Mouse (Mus musculus): ENCODE measurements at regions not wholly inside any gene's neighbourhood (a gene's known extent, or its start where the extent isn't known, plus 50 kb on each side); places are given as distances from the start of the nearest gene placed in this dataset.
A peak's percentile ranks its signal among the peaks of the same experiment; 100 is the strongest.

- DNase-seq, result no peak
These were observed 242.2 kb downstream of the Rybp start for GRCm38 (mm10) chr6:100045109-100045508.

DNA sequence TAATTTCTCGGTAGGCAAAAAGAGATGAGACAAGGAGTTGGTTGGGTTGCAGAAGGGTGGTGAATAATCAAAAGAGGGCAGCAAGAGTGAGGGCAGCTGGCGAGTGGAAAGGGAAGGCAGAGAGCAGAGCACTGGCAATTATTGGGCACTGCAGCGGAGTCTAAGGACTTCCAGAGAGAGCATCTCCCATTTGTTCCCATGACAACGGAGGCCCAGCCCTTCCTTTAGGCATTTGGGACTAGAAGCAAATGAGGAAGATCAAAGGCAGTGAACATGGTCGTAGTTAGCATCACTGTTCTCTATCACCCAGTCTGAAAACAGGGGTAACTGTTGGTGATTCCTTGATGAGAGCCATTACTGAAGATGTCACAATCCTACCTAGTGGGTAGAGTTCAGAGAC is 246.1 kb downstream of the Rybp start:
- no peak for DNase-seq

DNA sequence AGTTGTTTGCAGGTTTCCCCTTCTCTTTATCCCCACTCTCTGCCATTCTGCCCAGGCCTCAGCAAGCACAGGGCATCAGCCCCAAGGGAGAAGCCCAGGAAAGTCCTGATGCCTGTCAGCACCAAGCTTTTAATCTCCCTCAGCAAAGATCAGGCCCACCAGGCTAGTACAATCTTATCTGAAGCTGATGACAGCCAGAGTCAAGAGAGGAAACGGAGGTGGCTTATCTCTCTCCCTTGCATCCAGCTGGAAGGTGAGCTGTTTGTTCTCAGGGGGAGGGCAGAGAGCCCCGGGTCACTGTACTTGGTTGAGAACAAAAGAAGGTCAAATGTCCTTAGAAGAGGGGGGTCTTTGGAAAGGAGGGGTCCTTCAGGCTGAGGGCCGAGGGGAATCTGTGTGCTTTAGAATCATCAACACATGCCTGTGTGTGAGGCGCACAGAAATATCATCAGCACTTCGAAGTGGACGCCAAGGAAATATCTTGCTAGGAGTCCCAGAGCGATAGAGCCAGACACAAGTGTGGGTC is 246.8 kb downstream of the Rybp start:
- DNase-seq, result no peak

- DNase-seq, result no peak
These were observed 254.6 kb downstream of the Rybp start for GRCm38 (mm10) chr6:100032701-100033100.

DNA sequence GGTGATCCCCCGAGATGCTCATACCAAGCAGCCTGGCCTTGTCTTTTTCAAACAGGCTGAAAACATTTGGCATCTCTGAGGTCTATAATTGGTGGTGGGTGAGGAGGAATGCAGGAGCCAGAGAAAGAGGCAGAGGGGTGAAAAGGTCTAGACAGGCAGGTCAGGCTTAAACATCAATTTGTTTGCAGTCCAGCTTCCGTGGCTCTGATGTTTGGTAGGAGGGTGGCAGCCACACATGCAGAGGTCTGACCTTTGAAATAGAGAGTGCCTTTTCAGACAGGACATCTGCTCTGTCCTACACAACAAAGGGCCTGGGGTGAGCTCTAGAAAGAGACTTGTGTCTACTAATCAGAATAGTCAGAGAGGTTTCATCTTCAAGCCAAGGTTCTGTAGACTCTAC is 256.8 kb downstream of the Rybp start:
- DNase-seq, result no peak

- DNase-seq, result no peak
These were observed 257.3 kb downstream of the Rybp start for GRCm38 (mm10) chr6:100030010-100030409.

DNA sequence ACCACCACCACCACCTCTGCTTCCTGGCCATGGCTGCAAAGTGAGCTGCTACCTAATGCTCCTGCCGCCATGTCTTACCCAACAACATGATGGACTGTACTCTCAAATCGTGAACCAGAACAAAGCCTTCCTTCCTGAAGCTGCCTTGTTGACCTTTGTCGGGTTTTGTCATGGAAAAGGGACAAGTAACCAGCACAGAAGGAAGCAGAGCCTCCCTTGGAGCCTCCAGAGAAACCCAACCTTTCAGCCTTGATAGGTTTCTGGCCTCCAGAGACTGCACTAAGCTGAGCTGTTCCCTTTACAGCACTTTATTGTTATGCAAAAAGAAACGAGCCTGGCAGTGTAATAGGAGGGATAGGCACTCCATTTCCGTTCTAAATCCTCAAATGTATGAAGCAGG is 259.8 kb downstream of the Rybp start:
- no peak for DNase-seq

DNA sequence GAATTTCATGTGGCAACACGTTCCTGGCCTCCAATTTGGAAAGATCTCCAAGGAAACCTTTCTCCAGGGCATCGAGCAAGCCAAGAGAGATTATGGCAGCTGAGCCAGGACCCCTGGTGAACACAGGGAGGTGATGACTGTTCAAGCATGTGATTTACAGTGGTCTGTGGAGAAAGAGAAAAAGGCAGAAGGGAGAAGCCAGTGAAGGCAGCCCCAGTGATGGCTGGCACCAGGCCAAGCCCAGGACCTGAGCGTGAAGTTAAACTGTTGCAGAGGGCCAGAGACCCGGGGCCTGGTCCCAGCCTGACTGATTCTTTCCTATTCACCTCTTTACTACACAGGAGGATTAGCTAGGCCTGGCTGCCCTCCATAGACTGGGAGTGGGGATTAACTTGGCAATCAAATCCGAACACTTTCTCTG is 261.7 kb downstream of the Rybp start:
- DNase-seq, result no peak

DNA sequence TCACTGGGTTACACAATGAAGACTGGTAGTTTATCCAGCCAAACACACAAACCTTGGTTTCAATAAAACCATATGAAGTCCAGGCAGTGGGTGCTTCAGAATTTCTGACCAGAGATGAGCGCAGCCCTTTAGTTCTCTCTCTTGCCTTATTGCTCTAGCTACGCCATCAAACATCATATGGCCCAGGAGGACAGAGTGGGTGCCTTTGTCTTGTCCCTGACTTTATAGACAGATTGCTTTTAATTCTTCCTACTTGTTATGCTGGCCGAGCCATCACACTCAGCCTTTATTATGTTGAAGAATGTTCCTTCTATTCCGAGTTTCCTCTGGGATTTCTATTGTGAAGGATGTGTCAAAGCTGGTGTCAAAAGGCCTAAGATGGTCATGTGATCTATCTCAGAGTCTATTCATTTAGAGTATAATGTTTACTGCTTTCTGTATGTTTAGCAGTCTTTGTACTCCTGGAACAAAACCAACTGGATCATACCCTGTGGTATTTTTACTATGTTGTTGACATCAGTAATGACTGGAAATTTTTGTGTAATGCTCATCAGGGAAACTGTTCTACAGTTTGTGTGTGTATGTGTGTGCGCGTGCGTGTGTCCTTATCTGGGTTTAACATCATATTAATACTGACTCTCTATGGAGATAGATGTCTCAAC is 263.7 kb downstream of the Rybp start:
- DNase-seq, result no peak

DNA sequence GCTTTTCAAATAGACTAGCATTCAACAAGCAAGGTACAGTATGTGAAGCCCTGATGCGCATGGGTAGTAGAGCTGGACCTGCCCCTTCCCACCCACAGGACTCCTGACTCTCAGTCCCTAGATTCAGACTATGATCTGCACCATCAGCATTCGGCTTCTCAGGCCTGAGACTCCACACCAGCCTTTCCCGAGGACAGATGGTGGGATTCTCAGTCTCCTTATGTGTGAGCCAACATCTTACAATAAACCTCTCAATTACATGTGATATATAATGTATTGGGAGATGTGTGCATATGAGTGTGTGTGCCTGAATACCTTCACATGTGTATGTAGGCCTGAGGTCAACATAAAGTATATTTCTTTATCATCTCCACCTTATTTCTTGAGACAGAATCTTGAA is 268.3 kb downstream of the Rybp start:
- DNase-seq, result no peak

DNA sequence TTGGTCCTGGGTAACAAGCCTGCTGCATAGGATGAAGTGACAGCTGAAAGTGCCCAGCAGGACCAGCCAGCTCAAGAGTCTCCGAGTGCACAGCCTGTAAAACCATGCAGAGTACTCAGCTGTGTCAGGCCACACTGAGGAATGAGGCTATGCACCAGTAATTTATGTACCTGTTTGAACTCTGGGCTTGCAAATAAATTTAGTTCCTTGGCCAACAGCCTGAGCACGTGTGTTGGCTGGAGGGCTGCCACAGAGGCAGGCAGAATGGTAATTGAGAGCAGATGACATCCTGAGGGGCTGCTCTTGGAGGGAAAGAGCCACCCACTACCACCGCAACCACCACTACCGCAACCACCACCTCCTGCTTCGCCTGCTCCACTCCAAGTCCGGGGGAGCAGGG is 273.3 kb downstream of the Rybp start:
- DNase-seq, result peak; percentile 73

- peak; percentile 81 for DNase-seq
These were observed 275.7 kb downstream of the Rybp start for GRCm38 (mm10) chr6:100011520-100012062.

GRCm38 (mm10) chr6:100010954-100011481 is 276.3 kb downstream of the Rybp start:
- no peak for DNase-seq

- DNase-seq, result no peak
These were observed 273.6 kb upstream of the Prok2 start for GRCm38 (mm10) chr6:99999711-100000365.

- DNase-seq, result no peak
These were observed 270.1 kb upstream of the Prok2 start for GRCm38 (mm10) chr6:99995970-99996956.

- DNase-seq, result peak; percentile 68
These were observed 267.8 kb upstream of the Prok2 start for GRCm38 (mm10) chr6:99994026-99994425.

- DNase-seq, result peak; percentile 95
These were observed 264.9 kb upstream of the Prok2 start for GRCm38 (mm10) chr6:99991079-99991478.

DNA sequence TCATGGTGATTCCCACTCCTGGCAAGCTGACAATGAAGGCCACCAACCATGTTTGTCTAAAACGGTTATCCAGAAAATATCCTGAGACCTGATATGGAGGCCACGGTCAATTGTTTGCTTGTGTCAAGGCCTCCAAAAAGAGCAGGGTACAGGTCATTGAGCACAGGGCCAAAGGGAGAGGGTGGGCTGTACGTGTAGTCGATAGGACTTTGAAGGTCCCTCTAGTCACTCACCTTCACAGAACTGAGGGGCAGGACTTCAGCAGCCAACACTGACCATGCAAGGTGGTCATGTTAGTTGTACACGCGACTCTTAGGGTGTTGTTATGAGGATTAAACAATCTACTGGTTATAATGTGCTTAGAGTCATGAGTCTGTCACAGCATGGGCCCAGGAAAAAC is 264.4 kb upstream of the Prok2 start:
- DNase-seq, result no peak

GRCm38 (mm10) chr6:99986449-99986848 is 260.3 kb upstream of the Prok2 start:
- DNase-seq, result no peak

DNA sequence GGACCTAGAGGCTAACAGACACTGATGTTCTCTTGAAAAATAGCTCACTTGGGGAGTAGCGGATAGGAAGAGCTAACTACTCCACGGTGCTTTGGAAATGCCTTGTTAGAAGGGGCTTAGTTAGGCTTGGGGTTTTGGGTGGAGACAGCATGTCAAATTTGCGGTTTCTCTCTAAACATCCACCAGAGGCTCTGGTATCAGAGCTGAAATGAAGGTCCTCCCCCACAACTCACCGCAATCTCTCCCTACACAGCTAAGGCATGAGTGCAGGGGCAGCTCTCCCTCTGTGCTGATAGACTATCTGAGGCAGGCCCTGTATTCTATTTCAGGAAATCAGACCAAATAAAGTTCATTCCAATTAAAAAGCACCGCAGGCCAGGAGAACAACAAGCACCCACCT is 259.1 kb upstream of the Prok2 start:
- no peak for DNase-seq

DNA sequence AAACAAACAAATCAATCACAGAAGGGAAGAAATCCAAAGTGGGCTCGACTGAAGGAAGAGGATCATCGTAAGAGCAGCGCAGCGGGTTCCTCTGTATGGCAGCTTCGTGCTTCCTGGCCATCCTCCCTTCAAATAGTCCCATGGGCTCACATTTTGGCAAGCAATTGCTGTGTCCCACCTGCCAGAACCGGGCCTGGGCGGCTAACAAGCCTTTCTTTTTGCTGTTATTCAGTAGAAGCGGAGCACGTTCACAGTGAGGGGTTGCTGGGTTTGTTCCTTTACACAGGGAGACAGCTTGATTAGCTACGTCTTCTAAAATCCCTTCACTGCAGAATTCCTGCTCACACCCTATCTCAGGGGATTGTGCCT is 258.6 kb upstream of the Prok2 start:
- DNase-seq, result no peak

GRCm38 (mm10) chr6:99984057-99984855 is 258.1 kb upstream of the Prok2 start:
- no peak for DNase-seq

All from heart, postnatal 4 days (tissue).